ENCODE assay signal across 8 mouse cellular contexts in the genomic region with DNA sequence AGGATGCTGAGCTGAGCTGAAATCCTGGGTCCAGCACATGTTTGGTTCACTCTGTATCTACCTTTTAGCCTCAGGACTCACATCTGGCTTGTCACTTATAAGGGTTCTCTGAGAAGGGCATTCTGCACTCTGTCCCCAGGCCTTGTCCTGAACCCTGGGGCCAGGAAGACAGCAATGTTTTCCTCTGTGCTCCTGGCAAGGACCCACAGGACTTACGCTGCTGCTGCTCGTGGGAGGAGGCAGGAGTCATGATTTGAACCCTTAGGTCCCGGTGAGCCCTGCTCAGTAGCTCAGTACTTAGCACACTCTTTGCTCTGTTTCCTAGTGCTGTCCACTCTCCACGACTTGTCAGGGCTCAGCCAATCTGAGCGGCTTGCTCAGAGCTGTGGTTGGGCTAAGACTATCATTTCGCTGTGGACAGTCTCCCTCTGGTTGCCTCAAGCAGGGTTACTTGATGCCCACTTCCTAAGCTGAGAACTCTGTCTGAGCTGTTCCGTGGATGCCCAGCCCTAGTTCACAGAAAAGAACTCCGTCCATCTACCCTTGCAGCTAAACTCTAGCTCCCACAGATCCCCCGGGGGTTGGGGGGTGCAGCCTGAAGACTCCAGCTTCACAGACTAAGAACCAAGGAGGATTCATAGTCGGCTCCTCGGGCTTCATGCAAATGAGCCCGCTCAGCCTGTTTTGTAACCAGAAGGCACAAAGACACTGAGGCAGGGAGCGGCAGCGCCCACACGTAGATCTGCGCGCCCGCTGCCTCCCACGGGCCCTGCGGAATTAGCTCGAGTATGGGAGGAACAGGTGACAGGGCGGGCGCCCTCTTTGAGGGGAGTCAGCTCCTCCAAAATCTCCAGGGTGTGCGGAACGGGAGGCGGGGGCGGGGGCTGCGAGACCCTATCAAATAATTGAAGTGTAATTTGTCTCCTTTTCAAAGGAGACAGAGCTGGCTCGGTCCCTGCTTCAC. TPM values are rescaled to one million over a fixed set of nuclear protein-coding genes. Genes with fewer than 3 reads are reported as not detected.
DNase-seq lines count a peak whose midpoint lies in the region; ATAC-seq and TF ChIP-seq lines count a peak whose summit lies in the region.

No protein-coding gene starts in this region.

- H3K36me3 ChIP-seq in kidney, embryonic 15.5 days: no peaks in the 10 kb centered on the region
- H3K36me3 ChIP-seq in embryonic facial prominence, embryonic 12.5 days: no peaks in the 10 kb centered on the region
- no peaks in the 10 kb centered on the region for H3K36me3 ChIP-seq in hindbrain, embryonic 16.5 days (ENCODE audit: control insufficient read depth, insufficient read depth, low read length)
- no peaks in the 10 kb centered on the region for H3K36me3 ChIP-seq in limb, embryonic 14.5 days (ENCODE audit: control insufficient read depth, insufficient read depth, low read length)
- no peaks in the 10 kb centered on the region for H3K36me3 ChIP-seq in stomach, embryonic 16.5 days (ENCODE audit: control insufficient read depth, insufficient read depth, low read length)

- DNase-seq in kidney, adult 18-20 months: no peak
- no peak for DNase-seq in limb, embryonic 14.5 days (ENCODE audit: low spot score)
- DNase-seq in natural killer cell, adult 2 months (ENCODE audit: low spot score in 2 of 2): no peak
- no peak for DNase-seq in cerebellum, adult 8-10 months

- peak overlapping the region; percentile 56 for H3K27ac ChIP-seq in kidney, embryonic 15.5 days
- peak overlapping the region; percentile 63 for H3K27ac ChIP-seq in embryonic facial prominence, embryonic 12.5 days
- peak overlapping the region; percentile 74 for H3K27ac ChIP-seq in hindbrain, embryonic 16.5 days (ENCODE audit: low read depth, low read length)
- peak overlapping the region; percentile 44; the same call in 1 of the 2 replicates for H3K27ac ChIP-seq in limb, embryonic 14.5 days (replicated peaks; ENCODE audit: low read depth, low read length)
- no peak overlapping the region for H3K27ac ChIP-seq in stomach, embryonic 16.5 days (ENCODE audit: low read length)

- no peak for TF ChIP-seq POLR2A in limb, embryonic 14.5 days (IDR thresholded peaks at IDR 0.05; ENCODE audit: borderline replicate concordance, extremely low read depth, insufficient read depth, insufficient read length)

- H3K9ac ChIP-seq in kidney, embryonic 15.5 days: peak overlapping the region; percentile 16; the same call in 1 of the 2 replicates
- H3K9ac ChIP-seq in embryonic facial prominence, embryonic 12.5 days: peak overlapping the region; percentile 48; the same call in 1 of the 2 replicates
- peak overlapping the region; percentile 45 for H3K9ac ChIP-seq in hindbrain, embryonic 16.5 days (ENCODE audit: low read depth, low read length)
- peak overlapping the region; percentile 42; the same call in 1 of the 2 replicates for H3K9ac ChIP-seq in limb, embryonic 14.5 days (ENCODE audit: low read depth, low read length, severe bottlenecking)
- H3K9ac ChIP-seq in stomach, embryonic 16.5 days (ENCODE audit: low read length): peak overlapping the region; percentile 60

- H3K4me1 ChIP-seq in kidney, embryonic 15.5 days: peaks cover 24% of the 10 kb centered on the region
- peaks cover 25% of the 10 kb centered on the region for H3K4me1 ChIP-seq in embryonic facial prominence, embryonic 12.5 days
- H3K4me1 ChIP-seq in hindbrain, embryonic 16.5 days (ENCODE audit: control insufficient read depth, insufficient read depth, low read depth, low read length): peaks cover 21% of the 10 kb centered on the region
- H3K4me1 ChIP-seq in limb, embryonic 14.5 days (ENCODE audit: control insufficient read depth, insufficient read depth, low read length): peaks cover 23% of the 10 kb centered on the region
- peaks cover 18% of the 10 kb centered on the region for H3K4me1 ChIP-seq in stomach, embryonic 16.5 days (ENCODE audit: control insufficient read depth, insufficient read depth, low read length)

- WGBS in kidney, embryonic 15.5 days: 5% methylated on average over 29 of the region's 29 CpGs
- 3% methylated on average over 29 of the region's 29 CpGs for WGBS in embryonic facial prominence, embryonic 12.5 days
- WGBS in hindbrain, embryonic 16.5 days: 6% methylated on average over 29 of the region's 29 CpGs
- 6% methylated on average over 29 of the region's 29 CpGs for WGBS in limb, embryonic 14.5 days
- WGBS in stomach, embryonic 16.5 days: 9% methylated on average over 29 of the region's 29 CpGs

- H3K4me3 ChIP-seq in kidney, embryonic 15.5 days (replicated peaks): peak overlapping the region; percentile 33
- peak overlapping the region; percentile 29 for H3K4me3 ChIP-seq in embryonic facial prominence, embryonic 12.5 days
- peak overlapping the region; percentile 35 for H3K4me3 ChIP-seq in hindbrain, embryonic 16.5 days (ENCODE audit: low read length)
- H3K4me3 ChIP-seq in limb, embryonic 14.5 days (replicated peaks; ENCODE audit: low read length): peak overlapping the region; percentile 25
- peak overlapping the region; percentile 27 for H3K4me3 ChIP-seq in stomach, embryonic 16.5 days (replicated peaks; ENCODE audit: low read length)

- H3K27me3 ChIP-seq in kidney, embryonic 15.5 days: peaks cover 14% of the 10 kb centered on the region
- H3K27me3 ChIP-seq in embryonic facial prominence, embryonic 12.5 days: no peaks in the 10 kb centered on the region
- H3K27me3 ChIP-seq in hindbrain, embryonic 16.5 days (replicated peaks; ENCODE audit: control insufficient read depth, insufficient read depth, low read length): no peaks in the 10 kb centered on the region
- H3K27me3 ChIP-seq in limb, embryonic 14.5 days (ENCODE audit: control insufficient read depth, insufficient read depth, low read length): no peaks in the 10 kb centered on the region
- peaks cover 3% of the 10 kb centered on the region; the same call in 1 of the 2 replicates for H3K27me3 ChIP-seq in stomach, embryonic 16.5 days (ENCODE audit: control insufficient read depth, insufficient read depth, low read length)

- H3K9me3 ChIP-seq in kidney, embryonic 15.5 days (replicated peaks): no peaks in the 10 kb centered on the region
- H3K9me3 ChIP-seq in embryonic facial prominence, embryonic 12.5 days: no peaks in the 10 kb centered on the region
- H3K9me3 ChIP-seq in hindbrain, embryonic 16.5 days (ENCODE audit: control insufficient read depth, low read length): no peaks in the 10 kb centered on the region
- H3K9me3 ChIP-seq in limb, embryonic 14.5 days (ENCODE audit: control insufficient read depth, low read length): no peaks in the 10 kb centered on the region
- no peaks in the 10 kb centered on the region for H3K9me3 ChIP-seq in stomach, embryonic 16.5 days (replicated peaks; ENCODE audit: control insufficient read depth, low read length)

- ATAC-seq in kidney, embryonic 15.5 days (replicated peaks; ENCODE audit: low FRiP score): 0 out of 2 replicates have a peak, but pooled peaks have one; percentile 7
- 0 out of 2 replicates have a peak, but pooled peaks have one; percentile 23 for ATAC-seq in embryonic facial prominence, embryonic 12.5 days (ENCODE audit: insufficient number of reproducible peaks, insufficient read depth, low FRiP score, low TSS enrichment)
- ATAC-seq in hindbrain, embryonic 16.5 days: peak; percentile 66
- 0 out of 2 replicates have a peak, but pooled peaks have one; percentile 37 for ATAC-seq in limb, embryonic 14.5 days (ENCODE audit: low FRiP score, low read depth)
- ATAC-seq in stomach, embryonic 16.5 days (ENCODE audit: insufficient read depth, low FRiP score): no peak

- peak overlapping the region; percentile 64 for H3K4me2 ChIP-seq in kidney, embryonic 15.5 days
- H3K4me2 ChIP-seq in embryonic facial prominence, embryonic 12.5 days (replicated peaks): peak overlapping the region; percentile 64
- peak overlapping the region; percentile 64 for H3K4me2 ChIP-seq in hindbrain, embryonic 16.5 days (ENCODE audit: low read length)
- peak overlapping the region; percentile 53 for H3K4me2 ChIP-seq in limb, embryonic 14.5 days (replicated peaks; ENCODE audit: low read depth, low read length, severe bottlenecking)
- peak overlapping the region; percentile 48 for H3K4me2 ChIP-seq in stomach, embryonic 16.5 days (ENCODE audit: low read depth, low read length)

RNA-seq across cellular contexts. Expression of gene Sox8, which starts 14.5 kb away (rescaled TPM):
- 5.1 and 5.9 TPM in 2 replicates for polyA plus RNA-seq in kidney, embryonic 15.5 days (2015; fragmentation: Nextera tagmentation; extraction: Ambion mirVana)
- polyA plus RNA-seq in embryonic facial prominence, embryonic 12.5 days (2016; fragmentation: Nextera tagmentation; extraction: Ambion mirVana): 11.8 and 13.2 TPM in 2 replicates
- 24.2 and 25.1 TPM in 2 replicates for polyA plus RNA-seq in hindbrain, embryonic 16.5 days (2015; fragmentation: Nextera tagmentation; extraction: Ambion mirVana)
- polyA plus RNA-seq in limb, embryonic 14.5 days (2012; rRNA removed): 16.3 and 23.4 TPM in 2 replicates
- polyA plus RNA-seq in limb, embryonic 14.5 days (2014; fragmentation: Nextera tagmentation; extraction: Ambion mirVana): 12.6 and 16.7 TPM in 2 replicates
- 3.0 and 3.3 TPM in 2 replicates for polyA plus RNA-seq in stomach, embryonic 16.5 days (2015; fragmentation: Nextera tagmentation; extraction: Ambion mirVana)

RNA-seq across cellular contexts. Expression of gene Lmf1, which starts 22.9 kb away (rescaled TPM):
- polyA plus RNA-seq in kidney, embryonic 15.5 days (2015; fragmentation: Nextera tagmentation; extraction: Ambion mirVana): 30.9 and 32.1 TPM in 2 replicates
- 29.4 and 31.4 TPM in 2 replicates for polyA plus RNA-seq in embryonic facial prominence, embryonic 12.5 days (2016; fragmentation: Nextera tagmentation; extraction: Ambion mirVana)
- polyA plus RNA-seq in hindbrain, embryonic 16.5 days (2015; fragmentation: Nextera tagmentation; extraction: Ambion mirVana): 27.7 and 28.2 TPM in 2 replicates
- polyA plus RNA-seq in limb, embryonic 14.5 days (2012; rRNA removed): 20.3 and 26.3 TPM in 2 replicates
- 26.9 and 28.7 TPM in 2 replicates for polyA plus RNA-seq in limb, embryonic 14.5 days (2014; fragmentation: Nextera tagmentation; extraction: Ambion mirVana)
- polyA plus RNA-seq in stomach, embryonic 16.5 days (2015; fragmentation: Nextera tagmentation; extraction: Ambion mirVana): 27.0 and 28.9 TPM in 2 replicates

RNA-seq across cellular contexts. Expression of gene Sstr5, which starts 58.9 kb away (rescaled TPM):
- not detected in 2 replicates for polyA plus RNA-seq in kidney, embryonic 15.5 days (2015; fragmentation: Nextera tagmentation; extraction: Ambion mirVana)
- polyA plus RNA-seq in embryonic facial prominence, embryonic 12.5 days (2016; fragmentation: Nextera tagmentation; extraction: Ambion mirVana): 0.47 and 0.55 TPM in 2 replicates
- polyA plus RNA-seq in hindbrain, embryonic 16.5 days (2015; fragmentation: Nextera tagmentation; extraction: Ambion mirVana): 1.0 TPM in 2 replicates
- 0.09 TPM in 2 replicates for polyA plus RNA-seq in limb, embryonic 14.5 days (2012; rRNA removed)
- 0.10 TPM in 1 of 2 replicates, not detected in the other for polyA plus RNA-seq in limb, embryonic 14.5 days (2014; fragmentation: Nextera tagmentation; extraction: Ambion mirVana)
- polyA plus RNA-seq in stomach, embryonic 16.5 days (2015; fragmentation: Nextera tagmentation; extraction: Ambion mirVana): 0.35 and 0.49 TPM in 2 replicates
